Mouse (Mus musculus): Measurements from ENCODE around the gene Aldh1a2.

The Aldh1a2 gene

GRCm38 (mm10) chr9:71215248-71216035 lies at the start of gene Aldh1a2:
Aldh1a2 (plus strand) TSS chr9:71215789.
- in situ Hi-C loops (cut with MboI, MseI): loop anchor here (5.0 kb wide), 2 partner anchors 48 to 82 kb away; partner anchors contain the start of gene Aqp9 (in 1 of the 2)

DNA sequence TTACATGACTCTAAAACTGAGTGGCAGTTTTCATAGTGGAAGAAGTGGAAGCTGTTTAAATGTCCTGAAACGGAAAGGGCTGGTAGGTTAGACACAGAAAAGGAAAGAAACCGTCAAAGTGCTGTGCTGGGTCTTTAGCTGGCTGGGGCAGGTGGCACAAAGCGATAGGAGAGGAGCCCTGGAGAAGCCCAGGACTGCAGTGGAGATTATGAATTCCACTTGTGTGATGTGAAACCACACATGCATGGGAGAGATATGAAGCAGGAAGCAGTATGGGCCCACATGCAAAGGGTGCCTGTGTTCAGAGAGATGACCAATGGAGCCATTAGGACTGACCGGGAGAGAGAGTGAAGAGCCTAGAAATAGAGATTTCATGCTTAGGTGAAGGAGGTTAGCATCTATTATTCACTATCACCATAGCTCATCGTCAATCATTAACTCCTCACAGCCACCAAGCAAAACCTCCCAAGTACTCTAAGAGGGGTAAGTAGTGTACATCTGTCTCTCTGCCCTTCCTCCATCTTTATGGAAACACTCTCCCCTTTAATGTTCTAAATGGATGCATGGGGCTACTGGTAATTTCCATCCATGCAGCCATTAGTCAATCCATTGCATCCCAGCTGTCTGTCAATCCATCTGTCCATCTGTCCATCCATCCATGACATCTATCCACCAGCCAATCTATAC lies 49.4 kb upstream of the Aldh1a2 start:
- in situ Hi-C loops (cut with MboI, MseI): loop anchor here in 1 of 2 experiments (5.0 kb wide), 1 partner anchor 51 kb away; the partner anchor contains the start of gene Aldh1a2

DNA sequence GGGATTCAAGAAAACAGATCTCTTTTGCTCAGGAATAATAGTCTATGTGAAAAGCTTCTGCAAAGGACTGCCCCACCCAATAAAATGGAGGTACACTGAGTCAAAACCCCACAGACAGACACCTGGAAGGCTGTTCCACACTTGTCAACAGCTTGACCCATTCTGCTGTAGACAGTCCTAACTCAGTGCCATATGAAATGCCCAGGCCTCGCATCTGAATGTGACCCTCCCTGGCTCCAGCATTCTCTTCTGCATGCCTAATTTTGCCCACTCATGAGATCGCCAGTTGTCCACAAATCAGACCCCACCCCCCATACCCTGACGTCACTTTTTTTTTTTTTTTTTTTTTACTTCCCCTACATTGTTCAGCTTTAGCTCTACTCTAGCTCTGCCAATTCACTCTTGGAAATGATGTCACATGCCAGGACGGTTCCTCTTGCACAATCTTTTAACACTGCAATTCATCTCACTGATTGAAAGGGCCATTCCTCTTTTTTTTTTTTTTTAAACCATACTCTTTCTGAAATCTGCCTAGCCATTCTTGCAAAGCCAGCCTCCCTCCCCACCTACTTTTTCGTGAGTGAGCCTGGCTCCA lies 48.6 kb upstream of the Aldh1a2 start:
- in situ Hi-C loops (cut with MboI, MseI): loop anchor here in 1 of 2 experiments (5.0 kb wide), 1 partner anchor 50 kb away; the partner anchor contains the start of gene Aldh1a2

DNA sequence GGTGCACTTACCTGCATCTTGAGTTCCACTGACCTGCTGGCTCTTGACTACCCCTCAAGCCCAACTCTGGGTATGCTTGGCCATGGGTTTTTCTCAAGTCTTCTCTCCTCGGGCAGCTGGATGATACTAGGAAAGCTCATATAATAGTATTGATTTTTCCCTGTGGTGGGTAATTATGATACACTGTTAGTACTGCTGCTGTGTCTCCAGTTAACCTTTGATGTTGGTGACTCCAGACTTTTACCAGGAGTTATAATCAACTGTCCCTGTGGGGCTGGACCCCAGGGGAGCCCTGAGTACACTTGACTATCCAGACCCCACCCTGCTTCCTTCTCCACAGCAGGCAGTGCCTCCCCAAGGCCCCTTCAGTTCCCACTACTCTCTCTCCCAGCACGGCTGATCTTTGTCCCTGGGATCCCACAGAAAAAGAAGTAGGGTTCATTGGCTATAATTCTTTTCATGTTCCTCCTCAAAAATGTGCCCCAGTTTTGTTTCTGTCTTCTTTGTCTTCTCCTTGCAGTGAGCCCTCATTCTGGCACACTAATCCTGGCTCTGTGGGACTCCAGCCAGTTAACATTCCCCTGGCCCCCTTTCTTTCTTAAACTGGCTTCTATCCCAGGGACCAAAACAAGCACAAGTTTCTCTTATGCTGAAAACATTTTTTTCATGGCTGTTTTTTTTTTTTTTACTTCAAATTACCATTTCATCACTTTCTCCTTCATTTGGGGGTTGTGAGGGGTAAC lies 47.9 kb upstream of the Aldh1a2 start:
- in situ Hi-C loops (cut with MboI, MseI): loop anchor here in 1 of 2 experiments (5.0 kb wide), 1 partner anchor 50 kb away; the partner anchor contains the start of gene Aldh1a2

- in situ Hi-C loops (cut with MboI, MseI): loop anchor here in 1 of 2 experiments (5.0 kb wide), 1 partner anchor 49 kb away; the partner anchor contains the start of gene Aldh1a2
Observed at GRCm38 (mm10) chr9:71168511-71168910, 47.1 kb upstream of the Aldh1a2 start, which contains the start of gene Aqp9. Aqp9 (minus strand) TSS chr9:71168682.

- in situ Hi-C loops (cut with MboI, MseI): no loop called here
Observed at GRCm38 (mm10) chr9:71173533-71173932, 42.1 kb upstream of the Aldh1a2 start.

DNA sequence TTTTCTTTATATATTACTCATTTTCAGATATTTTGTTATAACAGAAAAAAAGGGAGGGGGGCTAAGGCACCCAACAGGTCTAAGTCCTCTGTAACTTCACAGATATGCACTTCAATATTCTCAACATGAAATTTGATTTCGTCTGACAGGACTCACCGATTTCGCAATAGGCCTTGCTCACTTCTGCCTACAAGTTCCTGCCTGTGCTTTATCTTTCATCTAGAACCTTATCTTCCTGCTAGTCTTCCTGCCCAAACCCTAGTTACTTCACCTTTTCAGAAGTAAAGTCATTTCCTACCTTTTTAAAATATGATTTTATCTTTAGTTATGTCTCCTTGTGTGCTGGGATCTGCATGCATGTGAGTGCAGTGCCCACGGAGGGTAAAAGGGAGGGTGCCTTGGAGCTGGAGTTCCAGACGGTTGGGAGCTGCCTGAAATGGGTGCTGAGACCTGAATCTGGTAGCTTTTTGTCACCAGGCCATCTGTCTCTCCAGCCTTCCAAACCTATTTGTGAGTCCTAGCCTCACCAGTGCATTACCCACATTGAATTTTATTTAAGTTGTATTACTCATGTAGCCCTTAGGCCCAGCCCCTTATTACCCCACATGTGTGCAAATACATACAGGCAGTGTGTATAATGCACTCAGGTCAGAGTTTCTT lies 41.1 kb upstream of the Aldh1a2 start:
- in situ Hi-C loops (cut with MboI, MseI): no loop called here

DNA sequence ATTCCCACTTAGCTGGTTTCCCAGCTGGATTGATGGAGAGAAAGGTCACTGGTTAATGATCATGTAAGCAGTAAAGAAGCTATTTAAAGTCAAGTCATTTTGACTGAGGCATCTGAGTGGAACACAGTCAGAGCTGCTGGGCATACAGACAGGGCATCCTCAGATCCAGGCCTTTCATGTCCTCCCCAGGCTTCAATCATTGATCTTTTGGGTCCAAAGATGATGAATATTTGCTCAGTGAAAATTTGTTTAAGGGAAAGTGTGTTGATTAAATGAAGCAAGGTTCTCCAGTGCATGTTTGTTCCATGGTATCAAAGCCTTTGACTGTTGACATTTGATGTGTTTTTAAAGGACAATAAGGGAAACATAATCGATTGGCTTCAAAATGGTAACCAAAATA lies 39.9 kb upstream of the Aldh1a2 start:
- in situ Hi-C loops (cut with MboI, MseI): no loop called here

DNA sequence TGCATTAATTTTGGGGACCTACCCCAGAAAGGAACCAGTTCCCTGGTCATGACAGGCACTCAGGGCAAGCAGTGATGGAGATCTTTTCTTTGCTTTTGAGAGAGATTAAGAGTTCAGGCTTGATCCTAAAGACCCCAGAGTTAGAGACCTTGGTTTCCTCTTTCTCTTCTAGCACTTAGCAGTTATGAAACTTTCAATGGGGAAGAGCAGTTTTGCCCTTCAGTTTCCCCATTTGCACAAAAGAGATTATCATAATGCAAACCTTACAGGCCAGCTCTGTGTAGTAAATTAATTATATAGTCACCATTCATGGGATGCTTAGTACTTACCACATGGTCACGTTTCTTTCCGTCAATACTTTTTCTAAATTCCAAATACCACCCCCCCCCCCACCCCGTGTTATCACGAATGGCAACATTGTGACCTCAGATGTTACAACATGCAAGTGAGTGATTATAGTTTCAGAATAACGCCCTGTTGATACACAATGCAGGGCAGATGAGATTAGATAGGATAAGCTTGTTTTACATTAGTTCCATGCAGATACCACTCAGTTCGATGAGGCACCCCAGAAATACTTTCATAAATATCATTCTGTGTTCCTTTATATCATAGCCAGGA lies 36.2 kb upstream of the Aldh1a2 start:
- in situ Hi-C loops (cut with MboI, MseI): no loop called here

DNA sequence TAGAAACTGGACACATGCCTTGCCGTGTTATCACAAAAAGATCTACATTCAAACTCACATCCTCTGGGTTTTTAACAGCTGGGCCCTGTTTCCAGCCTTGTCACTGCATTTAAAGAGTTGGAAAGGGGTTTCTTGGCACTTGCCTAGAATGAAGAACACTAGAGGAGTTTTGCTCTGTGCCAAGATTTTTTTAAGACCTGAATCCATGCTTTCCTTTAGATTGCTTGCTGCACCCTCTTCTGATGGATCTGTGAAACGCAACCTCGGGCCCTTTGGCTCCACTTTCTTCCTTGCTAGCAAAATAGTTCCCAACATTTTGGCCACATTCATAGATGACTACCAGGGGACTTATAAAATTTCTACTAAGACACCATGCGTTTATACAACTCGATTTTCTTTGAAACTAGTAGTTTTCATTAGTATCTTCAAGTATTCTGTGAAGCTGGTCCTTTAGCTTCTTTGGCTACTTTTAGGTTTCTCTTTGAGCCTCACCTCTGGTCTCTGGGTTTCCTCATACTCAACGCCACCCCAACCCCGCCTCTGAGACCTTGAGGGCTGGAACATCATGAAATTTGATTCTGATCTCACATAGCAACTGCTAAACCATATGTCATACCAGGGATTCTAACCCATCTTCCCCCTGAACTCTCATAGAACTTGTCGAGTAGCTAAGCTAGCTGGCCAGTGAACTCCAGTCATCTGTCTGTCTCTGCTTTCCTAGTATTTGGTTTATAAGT lies 35.5 kb upstream of the Aldh1a2 start:
- in situ Hi-C loops (cut with MboI, MseI): no loop called here

- in situ Hi-C loops (cut with MboI, MseI): loop anchor here (5.0 kb wide), 2 partner anchors 43 to 58 kb away; no protein-coding TSS in a partner anchor
Observed at GRCm38 (mm10) chr9:71185285-71185684, 30.3 kb upstream of the Aldh1a2 start.

GRCm38 (mm10) chr9:71185823-71186222 lies 29.8 kb upstream of the Aldh1a2 start:
- in situ Hi-C loops (cut with MboI, MseI): loop anchor here (5.0 kb wide), 2 partner anchors 44 to 59 kb away; no protein-coding TSS in a partner anchor

- in situ Hi-C loops (cut with MboI, MseI): loop anchor here (5.0 kb wide), 2 partner anchors 45 to 60 kb away; no protein-coding TSS in a partner anchor
Observed at GRCm38 (mm10) chr9:71187396-71187795, 28.2 kb upstream of the Aldh1a2 start.

DNA sequence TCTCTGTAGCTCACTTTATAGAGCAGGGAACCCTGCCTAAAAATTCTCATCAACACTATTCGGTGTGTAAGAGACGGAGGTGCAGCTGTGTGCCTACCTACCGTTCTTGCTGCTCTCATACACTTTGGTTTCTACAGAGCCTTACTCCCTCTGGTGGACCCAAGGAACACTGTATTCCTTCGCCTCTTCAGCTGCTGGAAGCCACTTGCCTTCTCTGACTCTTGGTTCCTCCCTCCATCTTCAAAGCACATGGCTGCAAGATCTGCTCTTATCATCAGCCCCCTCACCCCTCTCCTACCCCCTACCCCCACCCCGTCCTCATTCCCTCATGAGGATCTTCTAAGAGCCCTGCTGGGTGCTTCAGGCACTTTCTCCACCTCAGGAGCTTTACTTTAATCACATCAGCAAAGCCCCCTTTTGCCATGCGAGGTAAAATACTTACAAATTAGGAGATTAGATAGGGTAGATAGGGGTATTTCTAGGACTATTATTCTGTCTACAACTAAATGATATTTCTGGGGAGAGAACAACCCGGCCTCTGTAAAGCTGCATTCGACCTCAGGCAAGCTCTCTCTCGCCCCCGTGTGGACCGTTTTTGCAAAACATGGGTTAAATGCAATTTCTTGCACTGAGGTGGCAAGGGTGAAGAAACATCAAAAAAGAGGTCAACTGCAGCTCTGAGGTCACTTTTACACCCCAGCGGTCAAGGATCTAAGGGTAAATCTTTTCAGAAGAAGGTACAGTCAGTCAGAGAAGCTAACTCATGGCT lies 26.8 kb upstream of the Aldh1a2 start:
- in situ Hi-C loops (cut with MboI, MseI): loop anchor here (5.0 kb wide), 2 partner anchors 47 to 62 kb away; no protein-coding TSS in a partner anchor

- in situ Hi-C loops (cut with MboI, MseI): no loop called here
Observed at GRCm38 (mm10) chr9:71198826-71199225, 16.8 kb upstream of the Aldh1a2 start.

GRCm38 (mm10) chr9:71202265-71202664 lies 13.3 kb upstream of the Aldh1a2 start:
- in situ Hi-C loops (cut with MboI, MseI): no loop called here

GRCm38 (mm10) chr9:71209299-71209698 lies 6.3 kb upstream of the Aldh1a2 start:
- in situ Hi-C loops (cut with MboI, MseI): no loop called here

DNA sequence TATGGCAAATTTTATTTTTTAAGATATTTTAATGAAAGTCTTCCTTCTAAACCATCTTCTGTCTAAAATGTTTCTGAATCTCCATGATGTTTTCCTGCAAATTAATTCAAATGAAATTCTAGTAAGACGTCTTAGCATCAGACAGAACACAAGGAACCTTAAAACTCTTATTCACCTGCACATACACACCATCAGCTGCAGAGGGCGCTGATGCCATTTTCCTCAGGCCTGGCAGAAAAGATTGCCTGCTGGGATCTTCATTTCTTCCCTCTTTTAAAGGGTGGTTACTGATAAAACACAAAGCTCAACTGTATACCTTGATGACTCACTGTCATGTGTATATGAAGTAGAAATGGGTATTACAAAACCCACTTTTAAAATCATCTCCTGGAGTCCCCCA lies 4.7 kb upstream of the Aldh1a2 start:
- in situ Hi-C loops (cut with MboI, MseI): no loop called here

Measured in T-helper 17 cell (primary cell).